Mouse (Mus musculus): ENCODE measurements around the gene Serinc5.
A peak's percentile ranks its signal among the peaks of the same experiment; 100 is the strongest.
"Not testable (repeated sequence)": the region's sequence is repeated elsewhere in the genome, so short reads cannot be mapped to it uniquely, and the experiment has no call there.

Serinc5 gene

DNA sequence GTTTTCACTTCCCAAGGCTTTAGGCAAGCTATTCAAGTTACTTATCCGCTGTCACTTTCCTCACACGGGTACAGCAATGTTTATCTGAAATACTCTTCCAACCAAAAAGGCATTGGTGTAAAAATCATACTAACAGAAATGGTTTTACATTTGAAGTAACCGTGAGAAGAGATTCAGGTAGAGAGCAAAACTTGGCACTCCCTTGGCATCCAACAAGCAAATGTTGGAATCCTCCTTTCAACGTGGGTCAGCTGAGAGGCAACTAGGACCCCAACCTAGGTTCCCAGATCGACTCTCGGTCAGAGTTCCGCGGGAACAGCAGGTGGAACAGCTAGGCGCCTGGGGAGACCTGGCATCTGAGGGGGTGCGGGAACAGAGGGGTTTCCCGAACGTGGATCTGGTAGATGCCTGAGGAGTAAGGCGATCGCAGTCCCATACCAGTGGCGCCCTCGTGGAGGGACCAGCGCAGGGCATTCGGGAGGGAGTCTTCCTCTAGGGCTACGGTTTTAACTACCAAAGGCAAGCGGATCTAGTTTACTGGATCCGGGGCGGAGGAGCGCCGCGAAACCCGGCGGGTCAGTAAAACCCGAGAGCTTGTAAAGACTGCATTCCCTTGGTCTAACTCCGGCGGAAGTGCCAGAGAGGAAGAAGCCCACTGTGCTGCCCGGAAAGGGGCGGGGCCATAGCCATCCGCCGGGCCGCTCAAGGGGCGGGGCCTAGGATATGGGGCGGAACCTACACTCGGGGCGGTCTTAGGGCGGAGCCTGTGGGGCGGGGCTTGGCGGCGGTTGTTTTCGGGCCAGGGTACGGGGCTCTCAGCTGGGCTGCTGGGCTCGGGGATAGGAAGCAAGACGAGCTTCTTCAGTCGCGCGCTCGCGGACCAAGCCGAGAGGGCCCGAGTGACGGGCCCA is at the start of gene Serinc5:
Gene Serinc5, plus strand, starts transcription at position 781 of the 911 bp plus-strand sequence.
- peak; percentile 99 to 100 for DNase-seq

DNA sequence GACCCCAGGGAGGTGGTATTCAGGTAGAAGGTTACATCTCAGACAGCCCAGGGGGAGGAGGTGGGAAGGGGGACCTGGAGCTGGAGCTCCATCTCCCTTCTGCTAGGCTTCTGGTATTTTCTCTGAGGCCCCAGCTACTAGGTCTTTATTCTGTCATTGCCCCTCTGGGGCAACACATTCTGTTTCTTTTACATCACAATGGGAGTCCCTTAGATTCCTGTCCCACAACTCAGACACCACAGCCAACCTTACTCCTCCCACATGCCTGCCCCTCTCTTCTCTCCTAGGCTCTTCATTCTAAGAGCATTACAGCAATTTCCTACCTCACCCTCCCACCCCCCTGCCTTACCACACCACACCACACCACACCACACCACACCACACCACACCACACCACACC is 34.8 kb upstream of the Serinc5 start, which contains the start of gene Spz1:
Gene Spz1, minus strand, starts transcription at position 101 of the 400 bp plus-strand sequence.
- no peak for DNase-seq

GRCm38 (mm10) chr13:92576688-92577087 is 34.2 kb upstream of the Serinc5 start:
- no peak for DNase-seq

DNA sequence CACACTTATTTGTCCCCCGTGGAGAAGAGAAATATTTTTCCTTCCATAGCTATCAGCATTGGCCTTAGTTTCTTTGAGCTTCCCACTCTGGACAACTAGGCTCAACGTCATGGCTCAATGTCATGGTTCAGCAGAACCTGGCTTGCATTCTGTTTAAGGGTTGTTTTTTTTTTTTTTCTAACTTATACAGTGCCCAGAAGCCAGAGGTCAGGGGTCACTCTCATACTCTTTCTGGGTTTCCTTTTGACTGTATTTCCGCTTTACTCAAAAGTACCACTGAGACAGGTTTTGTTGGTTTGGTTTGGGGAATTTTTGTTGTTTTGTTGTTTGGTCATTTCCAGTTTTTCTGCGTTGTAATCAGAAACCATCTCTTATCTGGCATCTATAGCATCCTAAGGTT is 32.7 kb upstream of the Serinc5 start:
- no peak for DNase-seq

GRCm38 (mm10) chr13:92580220-92581043 is 30.5 kb upstream of the Serinc5 start:
- peak; percentile 55 to 65 for DNase-seq

GRCm38 (mm10) chr13:92584094-92584717 is 26.7 kb upstream of the Serinc5 start:
- no peak for DNase-seq

GRCm38 (mm10) chr13:92588704-92589103 is 22.2 kb upstream of the Serinc5 start:
- DNase-seq = no peak

DNA sequence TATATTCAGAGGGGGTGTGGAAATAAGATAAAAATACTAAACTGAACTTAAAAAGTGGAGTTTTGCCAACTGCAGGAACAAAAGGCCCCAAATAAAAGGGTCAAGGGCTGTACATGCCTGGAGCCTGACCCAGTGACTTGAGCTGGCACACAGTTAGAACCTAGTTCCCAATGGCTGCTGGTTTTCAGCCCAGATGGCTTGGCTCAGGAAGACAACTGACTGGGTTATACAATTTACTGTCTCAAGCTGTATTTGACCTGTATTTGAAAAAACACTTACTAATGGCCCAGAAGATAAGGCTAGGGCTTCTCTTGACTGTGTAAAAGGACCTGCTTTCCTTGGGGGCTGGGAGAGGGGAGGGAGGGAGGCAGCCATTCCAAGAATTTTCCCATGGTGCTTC is 21.6 kb upstream of the Serinc5 start:
- DNase-seq = no peak

DNA sequence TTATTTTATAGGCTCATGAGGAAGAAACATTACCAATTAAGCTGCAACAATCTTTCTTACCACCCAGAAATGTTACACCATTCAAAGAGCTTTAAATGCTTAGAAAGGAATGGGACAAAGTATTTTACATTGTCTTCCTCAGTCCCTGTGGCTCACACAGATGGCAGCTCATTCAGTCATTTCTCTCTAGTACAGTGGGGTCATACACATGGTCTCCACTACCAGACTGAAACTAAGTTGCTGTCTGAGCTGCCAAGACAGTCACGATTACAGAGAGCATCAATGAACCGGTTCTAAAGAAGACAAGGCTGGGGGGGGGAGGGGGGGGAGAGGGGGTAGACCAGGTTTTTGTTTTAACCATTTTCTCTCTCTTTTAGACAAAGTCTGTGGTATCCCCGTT is 19.7 kb upstream of the Serinc5 start:
- no peak for DNase-seq

- no peak for DNase-seq
Measured at GRCm38 (mm10) chr13:92592268-92592785, 18.6 kb upstream of the Serinc5 start.

DNA sequence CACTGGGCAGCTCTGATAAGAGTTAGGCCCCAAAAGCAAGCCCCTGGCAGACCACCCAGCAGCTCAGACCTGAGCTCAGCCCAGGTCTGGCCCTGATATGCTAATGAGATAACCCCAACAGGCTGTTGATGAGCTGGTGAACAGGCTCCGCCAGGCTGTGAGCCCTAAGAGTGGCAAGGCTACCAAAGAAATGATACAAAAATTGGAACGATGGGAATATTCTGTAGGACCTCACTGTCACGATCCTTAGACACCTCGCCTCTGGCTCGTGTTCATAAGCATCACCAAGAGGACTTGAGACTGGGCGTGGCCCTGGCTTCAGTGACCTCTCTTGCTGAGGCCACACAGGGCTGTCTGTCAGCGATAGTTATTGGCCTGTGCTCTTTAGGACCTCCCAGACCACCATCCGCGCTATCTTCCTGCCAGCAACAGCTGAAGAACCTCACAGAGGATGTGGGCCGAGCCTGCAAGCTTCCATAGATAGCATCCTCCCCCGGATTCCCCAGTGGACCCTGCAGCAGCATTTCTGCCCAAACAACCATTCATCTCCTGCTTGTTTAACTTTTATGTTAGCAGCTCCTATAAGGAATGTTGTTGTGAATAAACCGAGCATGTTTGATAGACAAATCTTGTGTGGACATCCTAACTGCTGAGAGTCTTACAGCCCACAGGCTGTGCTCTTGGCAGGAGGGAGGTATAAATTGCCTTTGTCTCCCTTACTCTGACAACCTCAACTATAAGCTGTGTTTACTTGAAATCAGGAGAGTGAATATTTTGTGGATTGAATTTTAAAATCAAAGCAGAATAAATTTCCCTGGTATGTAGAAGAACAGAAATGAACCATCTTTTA is 17.9 kb upstream of the Serinc5 start:
- DNase-seq = no peak

GRCm38 (mm10) chr13:92593731-92594396 is 17.0 kb upstream of the Serinc5 start:
- DNase-seq = no peak

GRCm38 (mm10) chr13:92594481-92594880 is 16.4 kb upstream of the Serinc5 start:
- no peak for DNase-seq

DNA sequence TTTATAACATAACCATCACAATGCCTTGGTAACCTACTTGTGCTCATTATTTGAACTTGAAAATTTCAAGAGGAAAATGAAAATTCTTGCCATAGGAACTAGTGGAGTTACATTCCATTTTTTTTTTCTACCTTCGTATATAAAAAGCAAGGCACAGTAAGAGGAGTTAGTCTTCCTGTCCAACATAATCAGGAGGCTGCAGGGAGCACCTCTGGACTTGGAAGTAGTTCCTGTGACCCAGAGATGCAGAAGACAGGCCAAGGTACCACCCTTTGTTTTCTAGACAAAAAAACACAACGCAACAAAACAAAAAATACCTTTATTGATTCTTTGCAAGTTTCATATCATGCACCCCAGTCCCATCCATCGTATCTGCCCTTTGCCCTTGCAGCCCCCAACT is 16.0 kb upstream of the Serinc5 start:
- no peak for DNase-seq

GRCm38 (mm10) chr13:92595424-92595823 is 15.5 kb upstream of the Serinc5 start:
- no peak for DNase-seq

DNA sequence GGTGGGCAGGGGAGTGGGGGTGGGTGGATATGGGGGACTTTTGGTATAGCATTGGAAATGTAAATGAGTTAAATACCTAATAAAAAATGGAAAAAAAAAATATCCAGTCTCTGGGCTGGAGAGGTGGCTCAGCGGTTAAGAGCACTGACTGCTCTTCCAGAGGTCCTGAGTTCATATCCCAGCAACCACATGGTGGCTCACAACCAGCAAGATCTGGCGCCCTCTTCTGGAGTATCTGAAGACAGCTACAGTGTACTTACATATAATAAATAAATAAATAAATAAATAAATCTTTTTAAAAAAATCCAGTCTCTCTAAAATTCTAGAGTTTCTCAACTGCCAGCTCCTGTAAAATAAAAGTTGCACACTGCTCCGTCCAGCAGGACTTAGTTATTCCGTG is 5.6 kb upstream of the Serinc5 start:
- DNase-seq = not testable (repeated sequence)

- peak; percentile 59 to 67 for DNase-seq
Measured at GRCm38 (mm10) chr13:92609486-92610310, 1.2 kb upstream of the Serinc5 start.

- DNase-seq = no peak
Measured at GRCm38 (mm10) chr13:92611254-92611784, 428 bp downstream of the Serinc5 start.

- no peak for DNase-seq
Measured at GRCm38 (mm10) chr13:92611917-92612316, 1.0 kb downstream of the Serinc5 start.

DNA sequence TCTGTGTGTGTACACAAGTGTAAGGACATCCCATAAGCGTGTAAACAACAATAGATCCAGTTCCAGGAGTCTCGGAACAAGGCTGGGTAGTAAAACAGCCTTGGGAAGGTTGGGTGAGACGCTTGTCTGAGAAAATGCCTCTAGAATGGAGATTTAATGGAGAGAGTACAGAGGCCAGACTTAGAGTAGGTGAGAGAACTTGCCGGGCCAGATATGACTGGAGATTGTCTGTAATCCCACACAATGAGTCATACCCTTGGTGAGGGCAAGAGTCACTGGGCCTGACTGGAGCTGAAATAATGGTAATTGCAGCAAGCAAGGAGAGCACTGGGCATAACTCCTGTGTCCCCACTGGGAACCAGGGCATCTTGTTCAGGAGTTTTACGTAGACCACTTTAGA is 2.2 kb downstream of the Serinc5 start:
- DNase-seq = no peak
